Mouse (Mus musculus) c-Kit-negative CD71-positive TER-119-positive erythroid progenitor cells, embryonic 14.5 days (primary cell): ENCODE data around the gene Vti1a.

Experiments
- DNase-seq: peaks from one replicate; pipeline ENCODE4 v3.0.0-alpha.2; 2013; ENCODE audit warnings: low read depth, low spot score

Vti1a gene

DNA sequence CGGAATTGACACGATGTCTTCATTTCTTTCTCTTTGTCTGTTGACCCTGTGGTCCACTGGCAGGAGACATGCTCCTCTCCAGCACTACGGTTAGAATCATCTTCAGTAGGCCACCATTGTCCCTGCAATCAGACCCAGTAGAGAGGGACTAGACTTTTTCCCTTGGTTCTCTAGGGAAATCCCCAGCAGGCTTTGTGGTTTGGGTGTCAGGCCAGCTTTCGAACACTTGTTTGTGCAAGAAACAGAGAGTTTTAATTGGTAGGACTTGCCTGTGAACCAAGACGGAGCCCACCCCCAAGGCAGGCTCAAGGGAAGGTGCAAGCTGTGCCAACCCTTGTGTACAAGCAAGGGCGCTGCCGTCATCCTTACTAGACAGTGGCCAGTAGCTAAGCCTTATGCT, 302.5 kb downstream of the Vti1a start:
- no peak for DNase-seq

DNA sequence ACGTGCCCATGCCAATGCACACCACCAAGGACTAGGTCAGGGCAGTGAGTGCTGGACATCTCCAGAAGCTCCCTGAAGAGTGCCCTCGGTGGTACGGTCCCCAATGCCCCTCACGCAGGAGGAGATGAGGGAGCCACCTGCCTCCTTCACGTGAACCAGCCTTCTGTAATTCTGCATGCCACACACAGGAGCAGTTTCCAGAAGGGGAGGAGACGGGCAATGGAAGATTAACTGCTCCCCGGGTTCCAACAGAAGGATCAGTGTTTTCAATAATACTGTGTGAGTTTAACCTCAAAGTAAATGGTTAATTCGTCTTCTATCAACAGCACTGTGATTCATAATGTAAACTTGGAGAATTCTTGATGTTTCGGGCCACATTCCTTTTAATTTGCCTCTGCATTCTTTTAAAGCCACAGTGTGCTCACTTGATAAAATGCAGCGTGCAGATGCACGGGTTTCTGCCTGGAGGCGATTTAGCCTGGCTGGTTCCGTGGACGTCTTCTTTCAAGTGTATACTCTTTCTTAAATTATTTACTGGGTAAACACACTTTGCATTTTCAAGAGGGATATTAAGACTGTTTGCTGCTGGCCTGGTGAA, 304.4 kb downstream of the Vti1a start:
- DNase-seq: no peak

DNA sequence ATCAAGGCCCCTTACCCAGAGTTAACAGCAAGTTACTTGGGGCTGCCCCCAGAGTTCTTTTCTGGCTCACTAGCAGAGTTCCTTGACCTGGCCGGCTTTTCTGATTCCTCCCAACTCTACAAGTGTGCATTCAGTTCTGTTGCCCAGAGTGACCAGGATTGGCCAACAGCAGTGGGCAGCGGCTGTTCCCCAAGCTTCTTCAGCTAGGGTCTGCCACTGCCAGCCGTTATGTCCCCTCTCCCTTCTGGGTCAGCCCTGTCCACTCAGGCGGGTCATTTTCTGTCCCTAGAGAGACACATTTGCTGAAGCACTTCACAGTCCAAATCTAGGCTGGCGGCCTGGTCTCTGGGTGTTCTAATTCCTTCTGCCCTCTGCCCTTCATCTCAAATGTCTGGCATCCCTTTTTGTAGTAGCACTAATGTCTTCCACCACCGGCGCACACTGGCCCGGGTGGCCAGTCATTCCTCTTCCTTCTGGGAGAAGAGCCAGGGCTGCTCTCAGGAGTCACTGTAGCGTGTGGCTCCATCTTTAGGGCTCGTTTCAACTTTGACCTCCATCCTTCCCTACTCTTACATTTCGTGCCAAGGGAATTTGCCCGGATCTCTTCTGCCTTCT, 305.0 kb downstream of the Vti1a start:
- DNase-seq: no peak

DNA sequence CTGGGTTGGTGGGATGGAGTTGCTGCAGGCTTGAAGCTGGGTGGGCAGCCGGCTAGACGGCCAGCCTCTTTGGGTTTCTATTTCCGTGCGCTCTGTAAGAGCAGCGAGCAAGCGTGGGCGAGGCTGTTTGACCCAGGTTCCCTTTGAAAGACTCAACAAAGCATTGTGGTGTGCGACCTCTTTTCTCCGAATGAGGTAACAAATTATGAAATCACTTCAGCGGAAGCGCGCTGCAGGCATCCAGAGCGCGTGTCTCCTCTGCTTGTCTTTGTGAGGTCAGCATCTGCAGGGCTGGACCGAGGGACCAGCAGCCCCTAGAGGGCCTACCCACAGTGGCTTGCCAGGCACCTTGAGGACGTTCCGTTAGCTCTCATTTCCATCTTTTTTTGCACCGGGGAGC, 306.7 kb downstream of the Vti1a start:
- no peak for DNase-seq

DNA sequence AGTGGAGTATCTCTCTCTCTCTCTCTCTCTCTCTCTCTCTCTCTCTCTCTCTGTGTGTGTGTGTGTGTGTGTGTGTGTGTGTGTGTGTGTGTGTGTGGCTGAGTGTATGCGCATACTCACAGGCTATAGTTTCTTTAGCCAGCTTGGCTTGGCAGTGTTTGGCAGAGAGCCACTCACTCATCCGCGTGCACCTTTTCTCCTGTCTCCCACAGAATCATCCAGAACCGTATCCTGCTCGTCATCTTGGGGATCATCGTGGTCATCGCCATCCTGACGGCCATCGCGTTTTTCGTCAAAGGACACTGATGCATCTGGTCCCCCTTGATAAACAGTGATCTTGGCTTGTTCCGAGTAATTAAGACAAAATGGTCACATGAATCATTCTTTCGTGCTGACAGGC, 307.5 kb downstream of the Vti1a start:
- no peak for DNase-seq

DNA sequence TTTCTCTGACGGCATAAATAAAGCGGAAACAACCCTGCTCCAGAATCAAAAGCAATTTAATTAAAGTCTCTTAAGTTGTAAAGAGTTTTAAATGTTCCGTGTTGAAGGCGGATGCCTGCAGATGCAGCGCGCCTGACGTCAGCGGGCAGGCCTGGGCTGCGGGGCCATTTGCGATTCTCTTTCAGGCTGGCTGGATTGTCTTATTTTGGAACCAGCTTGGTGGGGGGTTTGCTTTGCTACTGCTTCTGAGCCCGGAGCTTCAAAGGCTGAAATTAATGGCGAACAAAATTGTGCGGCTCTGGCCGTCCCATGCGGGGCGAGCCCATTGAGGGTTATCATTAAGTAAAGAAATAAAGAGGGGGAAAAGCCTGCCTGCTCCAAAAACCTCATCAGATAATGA, 310.4 kb downstream of the Vti1a start:
- DNase-seq: no peak

DNA sequence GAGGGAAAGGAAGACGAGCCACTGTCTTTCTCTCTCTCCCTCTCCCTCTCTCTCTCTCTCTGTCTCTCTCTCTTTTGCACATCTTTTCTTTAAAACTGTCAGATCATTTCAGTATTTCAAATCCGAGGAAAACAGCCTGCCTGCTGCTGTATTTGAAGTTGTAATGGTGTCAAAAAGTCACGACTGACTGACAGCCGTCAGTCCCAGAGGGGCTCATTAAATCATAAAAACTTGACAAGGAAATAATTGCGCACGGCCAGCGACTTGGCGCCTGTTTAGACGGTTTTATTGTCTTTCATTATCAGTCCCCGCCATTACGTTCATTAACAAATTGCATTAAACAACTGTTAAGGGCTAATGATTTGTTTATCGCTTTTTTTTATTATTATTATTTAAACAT, 310.9 kb downstream of the Vti1a start:
- DNase-seq: no peak

DNA sequence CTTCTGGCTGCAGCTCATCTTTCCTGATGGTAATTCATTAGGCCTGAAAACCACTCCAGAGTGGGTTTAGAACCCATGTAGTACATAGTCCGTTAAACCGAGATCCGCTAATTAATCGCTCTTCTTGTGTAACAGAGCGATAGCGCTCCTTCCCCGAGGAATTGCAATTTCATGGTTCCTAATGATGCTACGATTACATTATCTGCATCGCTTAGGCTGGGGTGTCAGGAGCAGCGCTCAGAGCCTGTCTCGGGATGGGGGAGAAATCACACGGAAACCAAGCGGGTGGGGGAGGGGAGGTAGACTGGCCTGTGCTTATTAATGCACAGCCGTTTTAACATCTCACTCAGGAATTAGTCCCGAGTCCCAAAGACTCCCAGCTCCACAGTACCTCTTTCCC, 319.4 kb downstream of the Vti1a start:
- no peak for DNase-seq

DNA sequence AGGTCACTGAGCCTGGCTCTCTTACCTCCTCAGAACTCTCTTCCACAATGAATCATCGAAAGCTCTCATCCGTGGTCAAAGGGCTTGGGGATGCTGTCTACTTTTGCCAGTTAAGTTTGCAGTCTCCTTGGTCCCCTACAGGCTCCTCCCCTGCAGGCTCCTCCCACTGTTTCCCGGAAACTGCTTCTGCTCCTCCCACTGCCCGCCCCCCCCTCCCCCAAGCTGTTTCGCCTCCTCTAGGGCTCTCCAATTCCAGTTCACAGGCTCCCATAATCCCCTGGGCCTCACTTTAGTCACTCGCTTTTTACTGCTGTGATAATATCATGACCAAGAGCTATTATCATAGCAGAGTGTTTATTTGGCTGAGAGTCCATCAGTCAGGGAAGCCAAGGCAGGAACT, 324.2 kb downstream of the Vti1a start:
- DNase-seq: no peak

DNA sequence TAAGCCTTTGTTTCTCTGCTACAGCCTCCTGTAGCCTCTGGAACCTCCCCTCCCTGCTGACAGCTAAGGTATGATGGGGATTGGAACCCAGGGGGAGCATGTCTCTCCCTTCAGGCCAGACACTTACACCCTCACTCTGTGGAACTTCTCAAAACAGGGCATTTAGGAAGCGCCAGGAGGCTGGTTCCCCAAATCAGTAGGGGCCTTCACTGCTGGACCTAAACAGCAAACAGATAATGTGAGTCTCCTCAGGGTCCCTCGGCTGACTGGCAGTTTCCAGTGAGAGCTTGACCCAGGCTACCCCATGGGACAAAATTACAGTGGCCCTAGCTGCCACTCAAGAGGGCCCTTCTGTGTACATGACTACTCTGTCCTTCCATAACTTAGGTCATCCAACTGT, 325.8 kb downstream of the Vti1a start:
- no peak for DNase-seq

DNA sequence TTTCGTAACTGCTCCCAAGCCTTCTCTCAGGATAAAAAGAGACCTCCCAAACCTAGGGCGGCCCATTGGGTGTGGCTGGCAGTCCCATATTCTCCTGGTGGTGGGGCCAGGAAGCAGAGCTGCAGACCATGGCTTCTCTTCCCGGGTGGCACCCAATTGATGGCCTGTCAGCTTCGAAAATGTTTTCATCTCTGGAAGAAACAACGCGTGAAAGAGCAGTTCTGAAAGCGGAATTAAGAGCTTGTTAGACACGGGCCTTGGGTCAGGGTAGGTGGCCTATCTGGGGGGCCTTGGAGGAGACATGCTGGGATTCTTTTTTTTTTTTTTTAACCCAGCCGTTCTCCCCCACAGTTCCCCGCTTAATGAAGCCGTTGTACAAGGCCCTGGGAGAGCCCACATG, 326.3 kb downstream of the Vti1a start:
- no peak for DNase-seq

DNA sequence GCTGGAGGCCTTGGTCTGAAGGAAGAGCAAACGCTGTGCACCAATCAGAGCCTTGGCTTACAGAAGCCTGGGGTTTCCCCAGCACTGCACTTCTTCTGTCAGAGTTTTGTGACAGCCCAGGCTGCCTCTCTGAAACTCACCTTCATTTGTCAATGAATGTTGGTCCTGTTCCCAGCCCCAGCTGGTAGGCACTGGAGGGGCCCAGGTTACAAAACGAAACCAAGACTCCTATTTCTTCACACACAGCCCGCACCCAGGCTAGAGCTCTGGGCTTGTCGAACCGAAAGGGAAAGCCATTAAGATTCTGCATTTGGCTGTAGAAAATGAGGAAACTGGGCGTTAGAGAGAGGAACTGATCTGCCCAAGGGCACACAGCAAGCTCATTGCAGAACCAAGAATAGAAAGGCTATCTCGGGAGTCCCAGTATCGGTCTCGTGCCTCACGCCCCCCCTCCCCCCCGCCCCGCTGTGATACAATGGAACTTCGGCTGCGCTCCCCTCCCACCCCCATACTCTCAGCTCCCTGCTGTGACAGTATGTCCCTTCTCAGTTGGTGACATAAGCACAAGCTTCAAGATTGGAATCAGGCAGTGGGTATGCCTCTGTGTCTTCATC, 327.3 kb downstream of the Vti1a start:
- DNase-seq: no peak

DNA sequence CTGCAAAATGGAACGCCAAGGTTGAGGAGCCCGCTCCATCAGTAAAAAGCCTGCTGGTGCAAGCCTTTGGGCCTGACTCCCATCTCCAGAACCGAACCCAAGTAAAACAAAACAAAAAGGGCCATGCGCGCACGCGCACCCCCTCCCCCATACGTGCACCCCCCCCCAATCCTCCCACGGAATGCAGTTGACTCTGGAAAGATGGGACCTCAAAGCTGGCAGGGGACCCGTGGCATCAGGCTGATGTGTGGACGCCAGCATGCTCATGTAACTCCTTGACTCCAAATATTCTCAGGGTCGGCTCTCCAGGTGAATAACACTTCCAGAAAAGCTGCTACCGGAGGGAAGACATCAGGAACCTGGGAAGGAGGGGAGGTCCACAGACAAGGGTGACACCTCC, 327.8 kb downstream of the Vti1a start:
- no peak for DNase-seq

DNA sequence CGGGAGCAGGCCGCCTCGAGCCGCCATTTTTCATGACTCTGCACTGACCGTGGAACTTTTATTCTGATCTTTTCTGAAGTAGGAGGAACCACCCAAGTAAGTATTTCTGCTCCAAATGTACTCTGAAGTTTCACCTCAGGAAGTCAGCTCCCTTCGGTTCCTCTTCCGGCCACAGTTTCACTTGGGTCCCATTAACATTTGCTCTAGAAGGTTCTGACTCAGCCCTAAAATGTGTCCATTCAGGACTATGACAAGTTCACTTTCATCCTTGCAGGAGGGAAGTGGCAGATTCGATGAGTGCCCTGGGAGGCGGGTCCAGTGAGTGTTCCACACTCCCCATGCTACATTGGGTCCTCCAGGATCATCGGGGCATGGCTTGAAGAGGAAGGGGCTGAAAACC, 333.3 kb downstream of the Vti1a start:
- no peak for DNase-seq

DNA sequence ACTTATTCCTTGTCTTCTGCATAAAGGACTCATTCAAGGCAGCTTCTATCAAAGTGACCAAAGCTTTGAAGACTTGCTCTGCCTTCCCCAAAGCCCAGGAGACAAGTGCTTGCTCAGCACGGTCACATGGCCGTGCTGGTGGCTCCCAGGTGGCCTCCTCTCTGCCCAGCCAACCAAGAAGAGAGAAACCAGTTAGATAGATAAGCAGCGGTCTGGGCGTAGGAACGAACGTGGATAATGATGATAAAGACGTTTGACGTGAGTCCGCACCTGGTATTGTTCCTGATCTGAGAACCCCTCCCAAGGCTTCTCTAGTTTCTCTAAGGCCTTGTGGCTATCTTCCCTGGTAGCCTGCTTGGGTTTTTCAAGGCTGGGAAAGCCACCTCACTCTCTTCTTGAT, 334.9 kb downstream of the Vti1a start:
- no peak for DNase-seq

DNA sequence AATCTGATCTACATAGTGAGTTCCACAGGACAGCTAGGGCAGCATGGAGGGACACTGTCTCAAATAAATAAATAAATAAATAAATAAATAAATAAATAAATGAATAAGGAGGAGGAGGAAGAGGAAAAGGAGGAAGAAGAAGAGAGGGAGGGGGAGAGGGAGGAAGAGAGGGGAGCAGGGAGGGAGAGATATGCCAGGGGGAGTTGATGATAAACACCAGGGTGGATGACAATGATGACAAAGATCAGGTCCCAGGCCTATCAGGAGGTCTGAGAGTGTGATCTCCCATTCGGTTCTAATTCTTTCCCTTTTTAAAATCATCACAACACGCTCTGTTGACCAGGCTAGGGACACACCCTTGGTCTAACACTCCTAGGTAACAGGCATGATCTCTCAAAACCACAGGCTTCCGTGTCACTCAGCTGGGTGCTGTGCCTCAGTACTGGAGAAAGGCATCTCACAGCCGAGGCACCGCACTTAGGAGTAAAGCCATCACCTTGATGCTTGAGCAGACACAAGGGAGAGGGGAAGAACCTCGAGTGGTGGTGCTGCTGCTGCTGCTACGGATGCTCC, 336.7 kb downstream of the Vti1a start:
- no peak for DNase-seq

DNA sequence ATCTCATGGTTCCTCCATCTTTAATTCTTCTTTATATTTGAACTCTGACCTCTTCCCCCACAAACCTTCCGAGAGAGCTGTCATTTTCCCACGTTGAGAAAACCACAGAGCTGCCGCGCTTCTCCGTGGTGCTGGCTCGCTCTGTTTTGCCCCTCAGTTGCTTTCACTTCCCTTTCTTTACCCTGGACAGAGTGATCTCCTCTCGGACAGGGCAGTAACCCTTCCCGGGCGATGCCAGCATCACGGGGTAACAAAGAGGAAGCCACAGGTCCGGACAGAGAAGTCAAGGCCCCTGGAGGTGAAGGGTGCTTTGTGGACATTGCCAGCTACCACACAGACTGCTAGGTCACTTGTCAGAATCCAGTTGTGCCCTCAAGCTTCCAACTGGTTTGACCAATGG, 344.1 kb downstream of the Vti1a start:
- DNase-seq: no peak

DNA sequence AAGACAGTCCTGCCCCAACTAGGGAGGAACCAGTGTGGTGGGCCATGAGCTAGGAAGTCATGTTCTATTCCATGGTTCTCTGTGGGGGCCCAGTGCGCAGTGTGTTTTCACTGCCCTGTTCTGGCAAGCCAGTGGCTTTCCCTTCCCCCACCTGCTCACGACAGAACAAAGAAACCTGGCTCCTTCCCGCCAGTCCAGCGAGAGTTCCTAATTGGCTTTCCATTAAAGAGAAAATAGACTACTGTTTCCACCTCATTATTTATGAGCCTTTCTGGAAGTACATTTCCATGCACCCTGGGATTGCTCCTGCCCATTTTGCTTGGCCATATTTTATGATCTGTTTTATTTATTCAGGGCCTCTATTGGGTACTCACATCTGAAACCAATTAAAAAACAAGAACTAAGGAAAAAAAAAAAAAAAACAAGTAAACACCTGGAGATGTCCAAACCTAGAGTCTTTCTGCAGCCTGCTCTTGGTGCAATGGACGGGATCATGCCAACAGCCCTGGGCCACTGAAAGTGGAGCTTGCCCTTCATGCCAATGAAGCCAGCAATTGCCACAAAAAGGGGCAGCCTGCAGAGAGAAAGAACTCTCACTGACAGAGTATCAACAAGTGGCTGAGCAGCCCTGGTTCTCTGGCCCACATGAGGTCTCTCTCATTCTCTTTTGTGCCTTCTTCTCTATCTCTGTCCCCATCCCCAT, 346.6 kb downstream of the Vti1a start:
- DNase-seq: no peak

DNA sequence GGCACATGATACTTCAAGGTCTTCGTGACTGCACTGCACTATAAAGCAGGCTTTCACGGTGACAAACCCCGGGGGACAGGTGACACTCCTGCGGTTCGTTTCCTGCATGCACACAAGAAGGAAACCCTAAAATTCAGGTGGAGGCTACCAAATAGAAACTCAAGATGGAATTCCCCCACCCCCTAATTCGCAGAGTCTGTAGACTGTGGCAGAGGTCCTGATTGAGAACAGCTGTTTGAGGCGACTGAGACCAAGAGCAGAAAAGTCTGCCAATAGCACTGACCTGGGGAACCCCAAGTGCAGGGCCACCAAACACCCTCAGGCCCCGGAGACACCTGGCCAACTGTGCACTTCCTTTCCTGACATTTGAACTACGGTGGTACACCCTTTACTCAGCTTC, 351.7 kb downstream of the Vti1a start:
- DNase-seq: no peak

DNA sequence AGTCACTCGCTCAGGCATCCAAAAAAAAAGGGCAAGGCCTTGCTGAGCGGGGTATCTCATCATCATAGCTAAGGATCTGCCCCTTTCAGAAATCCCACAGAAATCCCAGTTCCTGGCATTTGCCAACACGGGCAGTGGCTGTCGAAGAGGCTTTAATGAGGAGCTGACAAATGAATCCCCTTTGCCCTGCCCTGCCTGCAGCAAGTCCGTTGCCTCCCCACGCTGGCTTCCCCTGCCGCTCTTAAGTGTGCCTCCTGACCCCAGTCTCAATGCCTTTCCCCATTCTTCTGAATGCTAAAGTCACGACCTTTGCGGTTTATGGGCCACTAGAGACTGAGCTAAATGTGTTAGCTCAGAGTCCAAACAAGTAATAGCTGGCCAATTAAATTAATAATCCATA, 352.8 kb downstream of the Vti1a start:
- no peak for DNase-seq
